Mouse (Mus musculus): Measurements from ENCODE around the gene Rala. TPM values are rescaled to one million over a fixed set of nuclear protein-coding genes. Genes with fewer than 3 reads are reported as not detected.
A peak's percentile ranks its signal among the peaks of the same experiment; 100 is the strongest.

Gene Rala
- total RNA-seq, 1 experiment: 69.1 TPM

- Histone ChIP-seq H3K27ac (ENCODE audit: insufficient read depth, low read depth, low read length, poor library complexity, severe bottlenecking) (no peak overlapping the region), H3K4me1 (ENCODE audit: control insufficient read depth in 2 of 2, insufficient read depth in 2 of 2, low read length in 2 of 2, poor library complexity in 1 of 2) (no peaks in the 10 kb centered on the region; a peak in 1 of 4 replicates), H3K36me3 (ENCODE audit: control insufficient read depth, insufficient read depth, low read length, poor library complexity, severe bottlenecking) (no peaks in the 10 kb centered on the region), H3K9me3 (ENCODE audit: control insufficient read depth, insufficient read depth, low read depth, low read length) (no peaks in the 10 kb centered on the region), H3K4me3 (ENCODE audit: insufficient read depth in 1 of 2, low read depth in 1 of 2, low read length in 2 of 2, poor library complexity in 1 of 2, severe bottlenecking in 1 of 2) (peak overlapping the region in 1 of 2 experiments; percentile 60; a peak in 3 of 4 replicates), H3K9ac (ENCODE audit: insufficient read depth, low read depth, low read length, poor library complexity, severe bottlenecking) (no peak overlapping the region)
- TF ChIP-seq MAFK (IDR thresholded peaks at IDR 0.05; ENCODE audit: insufficient read depth, low read depth, low read length) (no peak), ZC3H11A (IDR thresholded peaks at IDR 0.05; ENCODE audit: borderline replicate concordance, low read depth, low read length) (no peak), CHD2 (IDR thresholded peaks at IDR 0.05; ENCODE audit: low read depth, low read length) (no peak), HCFC1 (IDR thresholded peaks at IDR 0.05; ENCODE audit: borderline replicate concordance, insufficient read depth, low read length) (0 out of 2 replicates have a peak, but pooled peaks have one; percentile 27), ZNF384 (IDR thresholded peaks at IDR 0.05; ENCODE audit: low read depth, low read length) (no peak)
- DNase-seq (ENCODE audit: low read depth, low spot score): peak; percentile 7
- in situ Hi-C loops (cut with MboI; ENCODE audit: low sequenced_read_pairs in 2 of 2, unreplicated experiment in 2 of 2): no loop called here
Observed at GRCm38 (mm10) chr13:17949555-17949954, 5.5 kb upstream of the Rala start.

GRCm38 (mm10) chr13:17943306-17944077 is 547 bp downstream of the Rala start:
- peak; percentile 22 for DNase-seq (ENCODE audit: low read depth, low spot score)
- TF ChIP-seq ZC3H11A (IDR thresholded peaks at IDR 0.05; ENCODE audit: borderline replicate concordance, low read depth, low read length) (no peak), CHD2 (IDR thresholded peaks at IDR 0.05; ENCODE audit: low read depth, low read length) (no peak), HCFC1 (IDR thresholded peaks at IDR 0.05; ENCODE audit: borderline replicate concordance, insufficient read depth, low read length) (no peak), ZNF384 (IDR thresholded peaks at IDR 0.05; ENCODE audit: low read depth, low read length) (no peak), MAFK (IDR thresholded peaks at IDR 0.05; ENCODE audit: insufficient read depth, low read depth, low read length) (no peak)
- Histone ChIP-seq H3K9me3 (ENCODE audit: control insufficient read depth, insufficient read depth, low read depth, low read length) (no peaks in the 10 kb centered on the region), H3K27ac (ENCODE audit: insufficient read depth, low read depth, low read length, poor library complexity, severe bottlenecking) (no peak overlapping the region; the same call in 1 of the 2 replicates), H3K36me3 (ENCODE audit: control insufficient read depth, insufficient read depth, low read length, poor library complexity, severe bottlenecking) (no peaks in the 10 kb centered on the region), H3K9ac (ENCODE audit: insufficient read depth, low read depth, low read length, poor library complexity, severe bottlenecking) (peak overlapping the region; percentile 92), H3K4me3 (ENCODE audit: insufficient read depth in 1 of 2, low read depth in 1 of 2, low read length in 2 of 2, poor library complexity in 1 of 2, severe bottlenecking in 1 of 2) (peak overlapping the region; percentile 88 to 97), H3K4me1 (ENCODE audit: control insufficient read depth in 2 of 2, insufficient read depth in 2 of 2, low read length in 2 of 2, poor library complexity in 1 of 2) (peaks cover 0 to 2% of the 10 kb centered on the region in 2 experiments; a peak in 1 of 4 replicates)
- in situ Hi-C loops (cut with MboI; ENCODE audit: low sequenced_read_pairs in 2 of 2, unreplicated experiment in 2 of 2): no loop called here

- no peaks in the 10 kb centered on the region for H3K36me3 ChIP-seq (ENCODE audit: control insufficient read depth, insufficient read depth, low read length, poor library complexity, severe bottlenecking)
- peaks cover 0 to 2% of the 10 kb centered on the region in 2 experiments; a peak in 1 of 4 replicates for H3K4me1 ChIP-seq (ENCODE audit: control insufficient read depth in 2 of 2, insufficient read depth in 2 of 2, low read length in 2 of 2, poor library complexity in 1 of 2)
- H3K4me3 ChIP-seq (ENCODE audit: insufficient read depth in 1 of 2, low read depth in 1 of 2, low read length in 2 of 2, poor library complexity in 1 of 2, severe bottlenecking in 1 of 2): no peak overlapping the region
- H3K27ac ChIP-seq (ENCODE audit: insufficient read depth, low read depth, low read length, poor library complexity, severe bottlenecking): no peak overlapping the region
- no peak for DNase-seq (ENCODE audit: low read depth, low spot score)
- no peaks in the 10 kb centered on the region for H3K9me3 ChIP-seq (ENCODE audit: control insufficient read depth, insufficient read depth, low read depth, low read length)
- no peak for TF ChIP-seq ZC3H11A (IDR thresholded peaks at IDR 0.05; ENCODE audit: borderline replicate concordance, low read depth, low read length)
- no peak for TF ChIP-seq CHD2 (IDR thresholded peaks at IDR 0.05; ENCODE audit: low read depth, low read length)
- TF ChIP-seq MAFK (IDR thresholded peaks at IDR 0.05; ENCODE audit: insufficient read depth, low read depth, low read length): no peak
- TF ChIP-seq HCFC1 (IDR thresholded peaks at IDR 0.05; ENCODE audit: borderline replicate concordance, insufficient read depth, low read length): no peak
- TF ChIP-seq ZNF384 (IDR thresholded peaks at IDR 0.05; ENCODE audit: low read depth, low read length): no peak
- no peak overlapping the region for H3K9ac ChIP-seq (ENCODE audit: insufficient read depth, low read depth, low read length, poor library complexity, severe bottlenecking)
- in situ Hi-C loops (cut with MboI; ENCODE audit: low sequenced_read_pairs in 2 of 2, unreplicated experiment in 2 of 2): no loop called here
Observed at GRCm38 (mm10) chr13:17942338-17942737, 1.7 kb downstream of the Rala start.

- Histone ChIP-seq H3K36me3 (ENCODE audit: control insufficient read depth, insufficient read depth, low read length, poor library complexity, severe bottlenecking) (no peaks in the 10 kb centered on the region), H3K9ac (ENCODE audit: insufficient read depth, low read depth, low read length, poor library complexity, severe bottlenecking) (no peak overlapping the region), H3K4me3 (ENCODE audit: insufficient read depth in 1 of 2, low read depth in 1 of 2, low read length in 2 of 2, poor library complexity in 1 of 2, severe bottlenecking in 1 of 2) (no peak overlapping the region), H3K9me3 (ENCODE audit: control insufficient read depth, insufficient read depth, low read depth, low read length) (no peaks in the 10 kb centered on the region), H3K4me1 (ENCODE audit: control insufficient read depth in 2 of 2, insufficient read depth in 2 of 2, low read length in 2 of 2, poor library complexity in 1 of 2) (peaks cover 0 to 2% of the 10 kb centered on the region in 2 experiments; a peak in 1 of 4 replicates), H3K27ac (ENCODE audit: insufficient read depth, low read depth, low read length, poor library complexity, severe bottlenecking) (no peak overlapping the region)
- TF ChIP-seq ZNF384 (IDR thresholded peaks at IDR 0.05; ENCODE audit: low read depth, low read length) (no peak), CHD2 (IDR thresholded peaks at IDR 0.05; ENCODE audit: low read depth, low read length) (no peak), HCFC1 (IDR thresholded peaks at IDR 0.05; ENCODE audit: borderline replicate concordance, insufficient read depth, low read length) (no peak), ZC3H11A (IDR thresholded peaks at IDR 0.05; ENCODE audit: borderline replicate concordance, low read depth, low read length) (no peak), MAFK (IDR thresholded peaks at IDR 0.05; ENCODE audit: insufficient read depth, low read depth, low read length) (no peak)
- no peak for DNase-seq (ENCODE audit: low read depth, low spot score)
- in situ Hi-C loops (cut with MboI; ENCODE audit: low sequenced_read_pairs in 2 of 2, unreplicated experiment in 2 of 2): no loop called here
Observed at GRCm38 (mm10) chr13:17907309-17907708, 36.7 kb downstream of the Rala start.

All from ES-E14 (cell line).